Mouse (Mus musculus) lung, embryonic 14.5 days (tissue): ENCODE measurements around the gene Tal1. TPM values are rescaled to one million over a fixed set of nuclear protein-coding genes. Genes with fewer than 3 reads are reported as not detected.
A peak's percentile ranks its signal among the peaks of the same experiment; 100 is the strongest.

ENCODE experiments used
- ATAC-seq: fragments of 200-750 bp; cut with Nextera tagmentation; 2 replicates; pipeline ENCODE4 v1.8.0; 2017; ENCODE audit warnings: mild to moderate bottlenecking, moderate TSS enrichment, moderate library complexity; ENCODE audit not compliant: insufficient read depth
- DNase-seq: peaks from one replicate; pipeline ENCODE4 v3.0.0-alpha.2; 2015
- H3K27ac ChIP-seq: fragments of 300-500 bp; sonication (generic); 2 replicates; pipeline ENCODE4 v1.5.1; 2014; ENCODE audit warnings: low read depth, mild to moderate bottlenecking, moderate library complexity
- H3K27me3 ChIP-seq: fragments of 300-500 bp; sonication (generic); 2 replicates; pipeline ENCODE4 v1.6.1; 2014; ENCODE audit warnings: low read length, control low read depth; ENCODE audit not compliant: insufficient read depth
- H3K36me3 ChIP-seq: fragments of 300-500 bp; sonication (generic); 2 replicates; pipeline ENCODE4 v1.6.1; 2014; ENCODE audit warnings: control low read depth; ENCODE audit not compliant: insufficient read depth
- H3K4me1 ChIP-seq: fragments of 300-500 bp; sonication (generic); 2 replicates; pipeline ENCODE4 v1.6.1; 2014; ENCODE audit warnings: antibody characterized with exemption, control low read depth; ENCODE audit not compliant: insufficient read depth
- H3K4me2 ChIP-seq: fragments of 300-500 bp; sonication (generic); 2 replicates; pipeline ENCODE4 v1.6.1; 2014; ENCODE audit warnings: mild to moderate bottlenecking
- H3K4me3 ChIP-seq: fragments of 300-500 bp; sonication (generic); 2 replicates; pipeline ENCODE4 v1.5.1; 2014; ENCODE audit warnings: low read depth, low read length
- H3K9ac ChIP-seq: fragments of 300-500 bp; sonication (generic); 2 replicates; pipeline ENCODE4 v1.6.1; 2014
- H3K9me3 ChIP-seq: fragments of 300-500 bp; sonication (generic); 2 replicates; pipeline ENCODE4 v1.6.1; 2016; ENCODE audit warnings: low read depth, low read length, control low read depth
- CTCF ChIP-seq: IDR thresholded peaks from 2 replicates; pipeline ENCODE4 v1.5.1; 2016; ENCODE audit warnings: antibody characterized with exemption, low read depth
- WGBS: fragments of 180-500 bp; shearing (Covaris S2); extraction: QIAGEN DNeasy Blood & Tissue Kit; methylation state at CpG from one replicate; pipeline ENCODE4 v1.1.7; 2014; 5-methylcytosine and 5-hydroxymethylcytosine counted together
- polyA plus RNA-seq: library from polyadenylated mRNA; unstranded; fragments of >200 nt; fragmentation: Nextera tagmentation; extraction: Ambion mirVana; gene quantifications from 2 replicates; pipeline ENCODE4 v1.2.1, GENCODE M21; 2014

Tal1 gene
- polyA plus RNA-seq, 1 experiment from 2014 or later: 3.4 TPM

DNA sequence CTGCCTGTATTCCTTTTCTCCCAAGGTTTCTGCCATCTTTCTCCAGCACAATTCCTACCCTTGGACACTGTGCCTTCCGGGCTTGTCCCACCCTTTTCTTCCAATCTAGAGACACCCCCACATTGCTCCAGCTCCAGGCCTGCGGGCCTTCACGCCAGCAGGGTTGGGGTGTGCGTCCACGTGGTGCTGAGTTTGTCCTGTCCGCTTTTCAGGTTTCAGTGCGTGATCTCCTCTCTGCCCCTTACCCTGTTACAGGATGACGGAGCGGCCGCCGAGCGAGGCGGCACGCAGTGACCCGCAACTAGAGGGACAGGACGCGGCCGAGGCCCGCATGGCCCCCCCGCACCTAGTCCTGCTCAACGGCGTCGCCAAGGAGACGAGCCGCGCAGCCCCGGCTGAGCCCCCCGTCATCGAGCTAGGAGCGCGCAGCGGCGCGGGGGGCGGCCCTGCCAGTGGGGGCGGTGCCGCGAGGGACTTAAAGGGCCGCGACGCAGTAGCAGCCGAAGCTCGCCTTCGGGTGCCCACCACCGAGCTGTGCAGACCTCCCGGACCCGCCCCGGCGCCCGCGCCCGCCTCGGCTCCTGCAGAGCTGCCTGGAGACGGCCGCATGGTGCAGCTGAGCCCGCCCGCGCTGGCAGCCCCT lies 6.8 kb downstream of the Tal1 start:
- DNase-seq: peak; percentile 75
- under 1% methylated on average over 55 of the region's 58 CpGs for WGBS

DNA sequence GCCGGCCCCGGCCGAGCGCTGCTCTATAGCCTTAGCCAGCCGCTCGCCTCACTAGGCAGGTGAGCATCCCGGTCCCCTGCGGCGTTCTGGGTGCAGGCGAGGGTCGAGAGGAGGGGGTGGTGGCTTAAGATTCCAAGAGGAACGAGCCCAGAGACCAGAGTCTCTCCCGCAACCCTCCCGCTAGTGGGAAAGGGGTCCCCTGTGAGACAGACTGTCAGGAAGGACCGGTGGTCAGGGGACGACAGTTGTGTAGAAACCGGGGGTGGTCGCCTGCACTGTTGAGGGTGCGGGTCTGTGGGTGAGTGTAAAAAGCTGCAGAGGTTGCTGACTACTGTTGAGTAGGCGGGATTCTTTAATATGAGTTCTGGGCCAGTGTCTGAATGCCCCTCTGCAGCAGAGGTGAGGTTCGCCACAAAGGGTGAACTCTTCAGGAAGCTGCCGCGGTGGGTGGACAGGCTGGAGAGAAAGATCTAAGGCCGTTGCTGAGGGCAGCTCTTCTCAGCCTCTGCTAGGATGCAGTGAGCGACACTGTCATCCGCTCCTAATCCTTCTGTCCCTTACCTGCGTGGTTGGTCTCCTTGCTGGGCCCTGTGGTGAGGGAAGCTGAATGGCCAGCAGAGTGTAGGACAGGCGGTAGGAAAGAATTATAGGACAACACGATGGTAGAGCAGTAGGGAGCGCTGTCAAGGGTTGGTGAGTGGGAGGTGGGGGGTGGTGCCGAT lies 7.5 kb downstream of the Tal1 start:
- Histone ChIP-seq H3K27me3 (peaks cover 70% of the 10 kb centered on the region), H3K4me3 (peak overlapping the region; percentile 54), H3K9ac (peak overlapping the region; percentile 47), H3K27ac (no peak overlapping the region), H3K4me1 (no peaks in the 10 kb centered on the region), H3K9me3 (no peaks in the 10 kb centered on the region), H3K36me3 (no peaks in the 10 kb centered on the region), H3K4me2 (peak overlapping the region; percentile 92)
- DNase-seq (peak; percentile 14), ATAC-seq (peak; percentile 12; the same call in 1 of the 2 replicates)
- no peak for TF ChIP-seq CTCF
- WGBS: 2% methylated on average over 31 of the region's 31 CpGs

More for the DNA sequence above, 6.8 kb downstream of the Tal1 start:
- Histone ChIP-seq H3K9ac (peak overlapping the region; percentile 47), H3K27me3 (peaks cover 77% of the 10 kb centered on the region), H3K4me2 (peak overlapping the region; percentile 92), H3K4me1 (no peaks in the 10 kb centered on the region), H3K36me3 (no peaks in the 10 kb centered on the region), H3K27ac (peak overlapping the region; percentile 26; the same call in 1 of the 2 replicates), H3K9me3 (no peaks in the 10 kb centered on the region), H3K4me3 (peak overlapping the region; percentile 54)
- peak; percentile 84 for ATAC-seq
- TF ChIP-seq CTCF: no peak

DNA sequence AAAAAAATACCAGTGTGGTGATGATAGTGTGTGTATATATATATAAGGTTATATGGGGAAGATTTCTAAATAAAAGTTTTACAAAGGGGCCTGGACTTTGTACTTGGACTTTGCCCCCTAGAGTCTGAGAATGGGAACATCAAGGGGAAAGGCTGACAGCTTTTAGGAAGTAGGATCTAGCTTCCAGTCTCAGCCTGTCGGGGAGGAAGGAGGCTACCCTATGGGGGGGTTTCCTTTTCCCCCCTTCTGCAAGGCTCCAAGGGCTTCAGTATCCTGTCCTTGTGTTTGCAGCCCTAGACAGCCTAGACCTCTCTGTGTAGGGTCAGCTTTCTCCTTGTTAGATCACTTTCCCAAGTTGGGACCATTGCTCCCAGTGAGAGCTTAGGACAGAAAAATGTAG lies 15.4 kb downstream of the Tal1 start:
- Histone ChIP-seq H3K4me1 (no peaks in the 10 kb centered on the region), H3K9ac (no peak overlapping the region), H3K9me3 (no peaks in the 10 kb centered on the region), H3K27me3 (no peaks in the 10 kb centered on the region), H3K4me2 (no peak overlapping the region), H3K36me3 (no peaks in the 10 kb centered on the region), H3K4me3 (no peak overlapping the region), H3K27ac (no peak overlapping the region)
- DNase-seq (peak; percentile 34), ATAC-seq (0 out of 2 replicates have a peak, but pooled peaks have one; percentile 23)
- 15% methylated on average over 1 of the region's 1 CpGs for WGBS
- 0 out of 2 replicates have a peak, but pooled peaks have one; percentile 17 for TF ChIP-seq CTCF

DNA sequence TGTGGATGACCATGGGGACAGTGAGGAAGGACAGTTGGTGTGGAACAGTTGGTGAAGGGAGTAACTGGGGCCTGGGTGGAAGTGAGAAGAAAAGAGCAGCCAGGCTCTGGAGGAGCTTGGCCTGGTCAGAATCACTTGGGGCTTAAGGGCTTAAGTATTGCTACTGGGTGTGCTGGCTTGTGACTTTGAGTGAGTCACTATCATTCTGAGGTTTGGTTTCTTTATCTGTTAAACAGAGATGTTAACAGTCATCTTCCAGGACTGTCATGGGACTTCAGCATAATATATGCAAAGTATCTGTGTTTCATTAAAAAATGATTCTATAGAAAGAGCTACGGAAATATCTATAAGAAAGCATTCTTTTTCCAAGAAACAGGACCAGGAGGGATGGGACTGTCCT lies 18.6 kb downstream of the Tal1 start:
- H3K4me3 ChIP-seq: no peak overlapping the region
- no peak for DNase-seq
- H3K9ac ChIP-seq: no peak overlapping the region
- H3K4me1 ChIP-seq: no peaks in the 10 kb centered on the region
- no peak overlapping the region for H3K4me2 ChIP-seq
- TF ChIP-seq CTCF: no peak
- no peaks in the 10 kb centered on the region for H3K36me3 ChIP-seq
- no peaks in the 10 kb centered on the region for H3K27me3 ChIP-seq
- no peak for ATAC-seq
- WGBS: 69% methylated on average over 1 of the region's 1 CpGs
- peak overlapping the region; percentile 14; the same call in 1 of the 2 replicates for H3K27ac ChIP-seq
- H3K9me3 ChIP-seq: no peaks in the 10 kb centered on the region

DNA sequence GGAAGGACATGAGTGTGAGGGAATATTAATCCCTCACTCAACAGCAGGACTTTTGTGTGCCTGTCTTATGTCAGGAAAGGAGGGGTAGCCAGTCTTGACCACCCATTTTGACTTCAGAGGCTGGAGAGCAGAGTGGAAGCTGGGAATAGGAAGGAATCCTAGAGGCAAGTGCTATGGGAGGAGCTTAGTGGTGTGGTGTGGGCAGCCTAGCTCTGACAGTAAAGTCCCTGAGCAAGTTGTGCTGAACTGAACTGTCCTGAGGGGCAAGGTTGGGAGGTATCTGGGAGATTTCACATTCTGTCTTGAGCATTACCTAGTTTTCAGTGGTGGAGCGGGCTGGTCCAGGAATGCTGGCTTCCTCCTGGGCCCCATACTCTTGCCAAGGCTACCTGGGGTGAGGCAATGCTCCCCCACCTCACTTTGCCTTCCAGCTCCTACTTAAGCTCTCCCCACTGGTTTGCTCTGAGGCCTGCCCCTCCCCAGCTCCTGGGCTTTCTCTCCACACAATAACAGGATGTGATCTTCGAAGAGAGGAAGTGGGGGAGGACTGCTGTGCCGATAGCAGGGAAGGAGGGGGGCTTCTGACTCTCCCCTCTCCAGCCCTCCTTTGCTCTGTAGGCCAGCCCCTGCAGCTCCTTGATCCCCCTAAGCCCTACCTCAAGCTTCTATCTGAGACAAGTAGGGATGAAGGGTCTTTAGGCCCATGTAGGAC lies 19.1 kb downstream of the Tal1 start:
- peak; percentile 52 for DNase-seq
- no peaks in the 10 kb centered on the region for H3K4me1 ChIP-seq
- H3K27me3 ChIP-seq: no peaks in the 10 kb centered on the region
- H3K36me3 ChIP-seq: no peaks in the 10 kb centered on the region
- no peak overlapping the region for H3K9ac ChIP-seq
- no peak overlapping the region for H3K4me2 ChIP-seq
- no peak overlapping the region for H3K4me3 ChIP-seq
- H3K27ac ChIP-seq: peak overlapping the region; percentile 50; the same call in 1 of the 2 replicates
- 30% methylated on average over 3 of the region's 3 CpGs for WGBS
- H3K9me3 ChIP-seq: no peaks in the 10 kb centered on the region
- TF ChIP-seq CTCF: no peak
- ATAC-seq: peak; percentile 61

DNA sequence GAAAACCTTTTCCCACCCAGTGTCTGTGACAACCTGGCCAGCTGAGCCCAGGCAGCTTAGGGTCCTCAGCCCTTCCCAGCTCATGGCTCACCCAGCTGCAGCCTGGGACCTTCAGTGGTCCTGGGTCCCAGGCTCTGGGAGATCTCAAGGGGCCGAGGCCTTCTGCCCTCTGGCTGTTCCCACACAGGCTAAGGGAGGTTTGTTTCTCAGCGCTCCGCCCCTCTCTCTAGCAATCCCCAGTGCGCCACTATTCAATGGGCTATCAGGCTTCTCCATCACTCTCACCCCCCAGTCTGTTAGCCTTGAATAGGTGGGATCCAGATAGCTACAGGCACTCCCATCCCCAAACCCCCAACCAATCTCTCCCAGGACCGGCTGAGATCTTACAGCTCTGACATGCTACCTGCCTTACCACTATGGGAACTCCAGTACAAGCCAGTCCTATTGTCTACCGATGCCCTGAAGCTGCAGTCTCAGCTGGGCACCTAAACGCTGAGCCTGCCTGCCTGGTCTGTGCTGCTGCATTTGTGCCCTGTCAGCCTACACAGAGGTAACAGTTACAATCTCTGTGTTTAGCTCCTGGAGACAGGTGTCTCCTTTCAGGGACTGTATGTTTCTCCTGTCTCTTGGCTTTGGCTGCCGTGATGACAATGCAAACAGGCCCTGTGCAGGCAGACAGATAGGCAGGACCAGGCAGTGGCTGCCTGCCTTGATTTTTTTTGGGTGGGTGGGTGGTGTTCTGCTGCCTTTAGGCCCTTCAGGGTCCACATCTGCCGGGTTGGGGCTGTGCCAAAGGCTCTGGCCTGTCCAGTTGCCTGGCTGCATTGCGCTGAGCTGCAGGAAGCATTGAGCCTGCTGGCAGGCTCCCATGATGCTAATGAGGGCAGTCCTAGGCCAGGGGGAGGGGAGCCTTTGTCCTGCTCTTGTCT lies 22.9 kb downstream of the Tal1 start:
- no peak overlapping the region for H3K4me2 ChIP-seq
- peak; percentile 79 for DNase-seq
- no peaks in the 10 kb centered on the region for H3K27me3 ChIP-seq
- H3K27ac ChIP-seq: peak overlapping the region; percentile 5; the same call in 1 of the 2 replicates
- no peaks in the 10 kb centered on the region for H3K9me3 ChIP-seq
- TF ChIP-seq CTCF: no peak
- no peaks in the 10 kb centered on the region for H3K36me3 ChIP-seq
- no peak overlapping the region for H3K4me3 ChIP-seq
- H3K9ac ChIP-seq: no peak overlapping the region
- 27% methylated on average over 10 of the region's 10 CpGs for WGBS
- H3K4me1 ChIP-seq: no peaks in the 10 kb centered on the region
- ATAC-seq: peak; percentile 70
